Mouse (Mus musculus): Measurements from ENCODE around the gene Carm1. TPM values are rescaled to one million over a fixed set of nuclear protein-coding genes. Genes with fewer than 3 reads are reported as not detected.

Carm1 gene
- total and polyA plus RNA-seq, 3 experiments: 21.5 to 111 (median 42.2) TPM

DNA sequence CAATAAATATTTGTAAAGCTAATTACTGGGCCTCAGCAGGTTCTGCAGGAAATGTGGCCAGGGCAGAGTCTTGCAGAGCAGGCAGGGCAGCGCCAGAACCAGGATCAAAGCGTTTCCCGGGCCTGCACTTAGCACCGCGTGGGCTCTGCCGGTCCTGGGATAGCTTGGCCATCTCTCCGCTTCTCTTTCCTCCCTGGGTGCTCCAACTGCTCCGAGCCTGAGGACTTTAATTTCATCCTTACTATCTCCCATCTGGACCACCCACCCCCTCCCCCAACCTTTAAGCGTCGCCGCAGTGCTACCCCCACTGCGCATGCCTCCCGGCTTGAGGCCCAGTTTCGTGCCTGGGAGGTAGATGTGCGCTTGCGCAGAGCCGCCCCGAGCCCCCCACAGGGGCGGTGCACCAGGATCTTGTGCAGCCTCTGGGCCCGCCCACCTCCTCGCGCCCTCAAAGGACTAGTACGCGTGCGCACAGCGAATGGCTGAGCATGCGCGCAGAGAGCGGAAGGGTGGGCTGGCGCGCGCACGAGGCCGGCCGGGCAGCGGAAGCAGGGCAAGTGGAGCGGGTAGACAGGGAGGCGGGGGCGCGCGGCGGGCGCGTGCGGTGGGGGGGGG is 69.0 kb downstream of the Carm1 start, which contains the start of gene Smarca4 (continued):
- TF ChIP-seq CHD1 (IDR thresholded peaks at IDR 0.05; ENCODE audit: low read depth, low read length) (no peak), CTCF (conservative IDR thresholded peaks at IDR 0.05 in 1 of 2, IDR thresholded peaks at IDR 0.05 in 1 of 2; ENCODE audit: low read depth in 2 of 2, low read length in 2 of 2) (no peak), MYC (IDR thresholded peaks at IDR 0.05; ENCODE audit: low read depth, low read length) (peak; percentile 66), ZKSCAN1 (IDR thresholded peaks at IDR 0.05; ENCODE audit: borderline replicate concordance, low read depth, low read length) (no peak), MXI1 (IDR thresholded peaks at IDR 0.05; ENCODE audit: low read depth, low read length) (peak; percentile 22), BHLHE40 (IDR thresholded peaks at IDR 0.05; ENCODE audit: low read depth, low read length) (peak; percentile 54; the same call in 1 of the 2 replicates), ZNF384 (IDR thresholded peaks at IDR 0.05; ENCODE audit: low read depth, low read length) (no peak), RCOR1 (conservative IDR thresholded peaks at IDR 0.05; ENCODE audit: low read depth, low read length) (no peak), HCFC1 (IDR thresholded peaks at IDR 0.05; ENCODE audit: low read depth, low read length) (peak; percentile 62), USF2 (conservative IDR thresholded peaks at IDR 0.05; ENCODE audit: low read depth, low read length) (no peak), E2F4 (IDR thresholded peaks at IDR 0.05; ENCODE audit: insufficient replicate concordance, low read depth, low read length) (no peak), IRF4 (IDR thresholded peaks at IDR 0.05; ENCODE audit: low read depth, low read length) (peak; percentile 64), MAX (IDR thresholded peaks at IDR 0.05; ENCODE audit: low read length) (no peak; the same call in 1 of the 2 replicates), ZMIZ1 (IDR thresholded peaks at IDR 0.05; ENCODE audit: low read depth, low read length) (no peak), POLR2AphosphoS2 (IDR thresholded peaks at IDR 0.05; ENCODE audit: low read depth, low read length) (no peak), MAZ (IDR thresholded peaks at IDR 0.05; ENCODE audit: low read depth, low read length) (peak; percentile 76; the same call in 1 of the 2 replicates), UBTF (IDR thresholded peaks at IDR 0.05; ENCODE audit: low read depth, low read length) (0 out of 2 replicates have a peak, but pooled peaks have one; percentile 35)

DNA sequence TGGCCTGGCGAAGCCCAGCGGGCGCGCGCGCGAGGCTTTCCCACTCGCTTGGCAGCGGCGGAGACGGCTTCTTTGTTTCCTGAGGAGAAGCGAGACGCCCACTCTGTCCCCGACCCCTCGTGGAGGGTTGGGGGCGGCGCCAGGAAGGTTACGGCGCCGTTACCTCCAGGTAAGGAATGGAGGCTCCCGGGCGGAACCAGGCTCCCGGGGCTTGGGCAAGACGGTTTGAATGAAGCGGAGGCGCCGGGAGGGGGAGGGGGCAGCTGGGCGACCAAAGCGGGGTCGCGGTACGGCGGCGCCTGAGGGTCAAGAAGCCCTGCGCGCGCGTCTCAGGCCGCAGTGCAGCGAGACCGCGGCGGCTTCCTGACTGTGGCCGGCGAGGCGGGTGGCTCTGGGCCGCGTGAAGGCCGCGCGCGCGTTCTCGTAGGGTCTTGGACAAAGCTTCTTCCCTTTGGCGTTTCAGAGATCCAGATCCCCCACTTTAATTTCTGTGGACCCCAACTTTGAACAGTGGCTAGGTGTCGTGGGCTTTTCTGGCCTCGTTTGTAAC is 69.6 kb downstream of the Carm1 start:
- Histone ChIP-seq H3K4me1 (ENCODE audit: control insufficient read depth in 1 of 2, insufficient read depth in 2 of 2) (peaks cover 4 to 26% of the 10 kb centered on the region in 2 experiments), H3K9me3 (replicated peaks; ENCODE audit: low read length) (no peaks in the 10 kb centered on the region), H3K27me3 (replicated peaks) (no peaks in the 10 kb centered on the region), H3K27ac (ENCODE audit: insufficient read depth, low read depth) (peak overlapping the region; percentile 64), H3K9ac (ENCODE audit: insufficient read depth, low read depth) (peak overlapping the region; percentile 80), H3K4me3 (replicated peaks in 1 of 3; ENCODE audit: low read depth in 2 of 3, low read length in 2 of 3, poor library complexity in 1 of 3) (peak overlapping the region; percentile 74 to 95 (median 79)), H3K79me2 (replicated peaks; ENCODE audit: control insufficient read depth, extremely low read depth, insufficient read depth, poor library complexity, severe bottlenecking) (peaks cover 47% of the 10 kb centered on the region), H3K36me3 (replicated peaks in 1 of 2; ENCODE audit: control insufficient read depth in 1 of 2, insufficient read depth in 1 of 2, low read length in 1 of 2) (peaks cover 0 to 14% of the 10 kb centered on the region in 2 experiments), H3K4me2 (ENCODE audit: insufficient read depth, low read depth, poor library complexity, severe bottlenecking) (0 out of 2 replicates have a peak overlapping the region, but pooled peaks have one; percentile 8)
- in situ Hi-C loops (cut with MboI; ENCODE audit: low pct_ligation_motif_present, low pct_unique_long_range_greater_than_20kb, low sequenced_read_pairs): no loop called here
- peak; percentile 72 for DNase-seq (ENCODE audit: extremely low read depth)
- dilution Hi-C loops (cut with MboI; ENCODE audit: extremely low pct_ligation_motif_present, extremely low pct_unique_long_range_greater_than_20kb, low sequenced_read_pairs): no loop called here
- TF ChIP-seq SIN3A (IDR thresholded peaks at IDR 0.05; ENCODE audit: low read length) (peak; percentile 53; the same call in 1 of the 2 replicates), JUN (IDR thresholded peaks at IDR 0.05; ENCODE audit: insufficient read depth, low read depth, low read length) (no peak), UBTF (IDR thresholded peaks at IDR 0.05; ENCODE audit: low read depth, low read length) (no peak), MEF2A (IDR thresholded peaks at IDR 0.05; ENCODE audit: borderline replicate concordance, low read depth, low read length) (peak; percentile 25; the same call in 1 of the 2 replicates), E2F4 (IDR thresholded peaks at IDR 0.05; ENCODE audit: insufficient replicate concordance, low read depth, low read length) (no peak), RAD21 (IDR thresholded peaks at IDR 0.05; ENCODE audit: low read depth, low read length) (no peak), ZNF384 (IDR thresholded peaks at IDR 0.05; ENCODE audit: low read depth, low read length) (no peak), MXI1 (IDR thresholded peaks at IDR 0.05; ENCODE audit: low read depth, low read length) (peak; percentile 53; the same call in 1 of the 2 replicates), MAFK (IDR thresholded peaks at IDR 0.05; ENCODE audit: insufficient replicate concordance, low read length) (no peak), KAT2A (IDR thresholded peaks at IDR 0.05; ENCODE audit: insufficient replicate concordance, low read length) (no peak), SMC3 (IDR thresholded peaks at IDR 0.05; ENCODE audit: low read depth, low read length) (no peak), MYC (IDR thresholded peaks at IDR 0.05; ENCODE audit: low read depth, low read length) (peak; percentile 30; the same call in 1 of the 2 replicates), TBP (conservative IDR thresholded peaks at IDR 0.05; ENCODE audit: low read depth, low read length) (no peak), USF1 (IDR thresholded peaks at IDR 0.05; ENCODE audit: low read depth, low read length) (no peak), POLR2AphosphoS2 (IDR thresholded peaks at IDR 0.05; ENCODE audit: low read depth, low read length) (no peak), HCFC1 (IDR thresholded peaks at IDR 0.05; ENCODE audit: low read depth, low read length) (peak; percentile 73), ZMIZ1 (IDR thresholded peaks at IDR 0.05; ENCODE audit: low read depth, low read length) (0 out of 2 replicates have a peak, but pooled peaks have one; percentile 48), MAZ (IDR thresholded peaks at IDR 0.05; ENCODE audit: low read depth, low read length) (no peak; the same call in 1 of the 2 replicates), NRF1 (IDR thresholded peaks at IDR 0.05; ENCODE audit: low read depth, low read length) (no peak), ZKSCAN1 (IDR thresholded peaks at IDR 0.05; ENCODE audit: borderline replicate concordance, low read depth, low read length) (no peak), CHD2 (IDR thresholded peaks at IDR 0.05; ENCODE audit: low read length) (peak; percentile 72), ETS1 (conservative IDR thresholded peaks at IDR 0.05; ENCODE audit: low read depth, low read length) (no peak), USF2 (conservative IDR thresholded peaks at IDR 0.05; ENCODE audit: low read depth, low read length) (no peak), ELF1 (IDR thresholded peaks at IDR 0.05; ENCODE audit: low read depth, low read length) (peak; percentile 74; the same call in 1 of the 2 replicates), EP300 (IDR thresholded peaks at IDR 0.05; ENCODE audit: low read length) (no peak), BHLHE40 (IDR thresholded peaks at IDR 0.05; ENCODE audit: low read depth, low read length) (no peak), ZC3H11A (IDR thresholded peaks at IDR 0.05; ENCODE audit: low read depth, low read length) (no peak)
